Mouse (Mus musculus) brain, embryonic 14.5 days (tissue): ENCODE results near the gene Isoc2b.

Experiments used
- CTCF ChIP-seq: fragments of 200-500 bp; IDR thresholded peaks from 2 replicates; pipeline ENCODE4 v1.5.1; 2012; ENCODE audit warnings: inconsistent platforms, mild to moderate bottlenecking, moderate library complexity, borderline replicate concordance; ENCODE audit not compliant: insufficient read depth, insufficient read length; ENCODE audit errors: extremely low read depth
- POLR2A ChIP-seq: fragments of 200-500 bp; IDR thresholded peaks from 2 replicates; pipeline ENCODE4 v1.6.1; 2012; ENCODE audit warnings: mild to moderate bottlenecking, inconsistent platforms, borderline replicate concordance; ENCODE audit not compliant: poor library complexity, insufficient read depth, insufficient read length, severe bottlenecking; ENCODE audit errors: extremely low read depth

DNA sequence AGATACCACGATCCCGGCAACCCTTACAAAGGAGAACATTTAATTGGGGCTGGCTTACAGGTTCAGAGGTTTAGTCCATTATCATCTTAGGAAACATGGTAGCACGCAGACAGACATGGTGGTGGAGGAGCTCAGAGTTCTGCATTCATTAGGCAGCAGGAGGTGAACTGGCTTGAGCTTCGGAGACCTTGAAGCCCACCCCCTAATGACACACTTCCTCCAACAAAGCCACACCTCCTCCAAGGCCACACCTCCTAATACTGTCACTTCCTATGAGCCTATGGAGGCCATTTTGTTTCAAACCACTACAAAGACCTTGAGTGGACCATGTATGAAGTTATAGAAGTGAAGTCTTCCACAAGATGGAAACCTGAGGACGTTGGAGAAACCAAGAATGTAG is 42.2 kb upstream of the Isoc2b start:
- TF ChIP-seq CTCF (no peak), POLR2A (no peak)
